Mouse (Mus musculus): ENCODE measurements at regions not wholly inside any gene's neighbourhood (a gene's known extent, or its start where the extent isn't known, plus 50 kb on each side); places are given as distances from the start of the nearest gene placed in this dataset.
"Not testable (repeated sequence)": the region's sequence is repeated elsewhere in the genome, so short reads cannot be mapped to it uniquely, and the experiment has no call there.

DNA sequence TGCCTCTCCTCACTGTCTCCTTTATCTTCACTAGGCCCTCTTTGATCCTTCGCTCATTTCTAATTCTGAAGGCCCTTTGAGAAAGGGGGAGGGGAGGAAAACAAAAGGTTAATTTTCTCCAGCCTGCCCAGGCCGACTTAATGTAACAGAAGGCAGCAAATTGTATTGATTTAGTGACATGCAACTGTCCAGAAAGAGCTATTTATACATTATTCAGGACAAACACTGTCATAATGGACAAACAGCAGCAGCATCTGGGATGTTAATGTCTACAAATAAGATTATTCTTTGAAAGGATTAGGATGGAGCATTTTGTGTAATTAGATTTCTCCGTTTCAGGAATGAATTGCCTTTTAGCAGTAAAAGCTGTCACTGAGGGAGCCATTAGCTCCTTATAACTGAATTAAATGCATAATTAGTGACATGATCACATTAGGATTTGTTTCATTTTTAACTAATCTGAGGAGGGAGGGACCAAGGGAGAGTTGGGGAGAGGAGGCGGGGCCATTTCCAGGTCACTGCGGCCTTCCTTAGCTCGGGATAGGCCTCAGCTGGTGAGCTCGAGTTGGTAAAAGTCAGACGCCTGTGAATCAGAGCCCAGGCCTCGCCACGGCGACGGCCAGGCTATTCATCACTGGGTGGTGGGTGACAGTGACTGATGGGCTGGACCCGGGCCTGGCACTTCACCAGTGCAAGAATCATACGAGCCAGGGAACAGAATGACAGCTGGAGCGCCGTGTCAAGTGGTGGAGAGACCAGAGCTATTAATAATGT is 167.7 kb downstream of the Nkx6-1 start:
- DNase-seq, result no peak

DNA sequence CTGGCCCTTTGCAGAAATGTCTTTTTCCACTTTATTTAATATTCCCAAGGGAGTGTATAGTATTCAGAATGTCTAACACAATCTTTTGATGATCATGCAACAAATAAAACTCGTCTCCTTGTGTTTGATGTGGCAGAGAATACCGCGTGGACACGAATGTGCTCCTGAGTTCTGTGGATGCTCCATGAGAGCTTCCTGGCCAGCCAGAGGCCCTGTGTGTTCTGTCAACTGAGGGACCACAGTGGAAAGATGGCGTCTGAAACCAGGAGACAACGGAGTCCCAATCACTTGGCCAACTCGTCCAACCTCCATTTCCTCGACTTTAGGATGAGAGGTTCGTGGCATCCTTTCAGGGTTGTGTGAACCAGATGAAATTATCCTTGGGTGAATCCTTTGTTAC is 168.6 kb downstream of the Nkx6-1 start:
- DNase-seq, result no peak

DNA sequence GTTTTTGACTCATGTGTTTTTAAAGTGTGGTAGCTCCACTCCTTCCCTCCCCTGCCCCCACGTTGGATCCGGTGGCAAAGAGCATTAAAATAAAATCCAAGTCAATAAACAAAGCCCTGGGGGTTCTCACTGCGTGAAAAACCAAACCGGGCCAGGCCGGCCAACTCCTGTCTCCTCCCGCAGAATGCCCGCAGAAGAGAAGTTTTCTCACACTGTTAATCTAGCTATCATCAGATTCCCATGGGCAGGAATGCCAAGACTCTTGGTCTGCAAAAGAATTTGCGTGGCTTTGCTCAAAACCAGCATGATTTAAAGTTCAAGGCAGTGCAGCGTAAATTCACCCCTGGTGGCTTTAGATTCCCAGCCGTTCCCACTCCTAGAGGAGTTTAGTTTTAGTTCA is 219.0 kb downstream of the Nkx6-1 start:
- DNase-seq, result no peak

DNA sequence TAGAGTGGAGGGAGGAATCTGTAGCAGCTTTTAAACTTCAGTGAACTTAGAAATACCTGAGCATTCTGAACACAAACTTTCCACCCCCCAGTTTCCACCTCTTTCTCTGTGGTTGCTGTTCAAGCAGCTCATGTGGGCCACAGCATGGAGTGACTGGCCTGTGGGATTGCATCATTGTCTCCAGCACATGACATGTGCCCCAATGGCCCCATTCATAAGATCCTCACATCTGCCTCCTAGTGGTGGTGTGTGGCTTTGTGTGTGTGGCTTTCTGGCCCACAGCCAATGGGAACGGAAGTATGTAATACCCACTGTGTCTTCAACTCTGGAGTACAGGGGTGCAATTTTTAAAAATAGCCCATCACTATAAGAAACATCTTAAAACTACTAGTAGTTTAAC is 223.0 kb downstream of the Nkx6-1 start:
- DNase-seq, result no peak

DNA sequence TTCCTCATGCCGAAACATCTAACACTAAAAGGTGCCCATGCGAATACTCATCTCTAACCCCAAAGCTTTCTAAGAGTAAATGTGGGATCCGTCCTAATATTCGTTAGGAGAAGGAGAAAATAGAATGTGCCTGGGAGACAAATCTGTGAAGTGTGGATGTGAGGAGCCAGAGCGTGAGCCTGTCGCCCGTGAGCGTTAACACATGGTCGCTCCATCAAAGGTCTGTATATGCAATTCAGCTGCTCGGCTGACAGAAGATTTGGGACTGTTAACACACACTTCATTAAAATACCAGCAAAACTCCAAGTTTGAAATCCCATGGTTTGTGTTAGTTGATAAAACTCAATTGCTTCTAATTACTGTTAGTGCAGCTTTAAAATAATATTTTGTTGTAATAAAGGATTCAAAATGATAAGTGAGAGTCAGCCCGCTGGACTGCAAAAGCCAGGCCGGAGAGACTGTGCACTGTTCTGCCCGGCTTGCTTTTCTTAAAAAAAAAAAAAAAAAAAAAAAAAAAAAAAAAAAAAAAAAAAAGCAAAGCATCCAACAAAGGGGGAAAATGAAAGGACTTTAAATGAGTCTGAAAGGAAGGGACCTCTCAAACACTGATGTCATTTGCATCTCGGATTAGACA is 227.0 kb downstream of the Nkx6-1 start:
- no peak for DNase-seq

DNA sequence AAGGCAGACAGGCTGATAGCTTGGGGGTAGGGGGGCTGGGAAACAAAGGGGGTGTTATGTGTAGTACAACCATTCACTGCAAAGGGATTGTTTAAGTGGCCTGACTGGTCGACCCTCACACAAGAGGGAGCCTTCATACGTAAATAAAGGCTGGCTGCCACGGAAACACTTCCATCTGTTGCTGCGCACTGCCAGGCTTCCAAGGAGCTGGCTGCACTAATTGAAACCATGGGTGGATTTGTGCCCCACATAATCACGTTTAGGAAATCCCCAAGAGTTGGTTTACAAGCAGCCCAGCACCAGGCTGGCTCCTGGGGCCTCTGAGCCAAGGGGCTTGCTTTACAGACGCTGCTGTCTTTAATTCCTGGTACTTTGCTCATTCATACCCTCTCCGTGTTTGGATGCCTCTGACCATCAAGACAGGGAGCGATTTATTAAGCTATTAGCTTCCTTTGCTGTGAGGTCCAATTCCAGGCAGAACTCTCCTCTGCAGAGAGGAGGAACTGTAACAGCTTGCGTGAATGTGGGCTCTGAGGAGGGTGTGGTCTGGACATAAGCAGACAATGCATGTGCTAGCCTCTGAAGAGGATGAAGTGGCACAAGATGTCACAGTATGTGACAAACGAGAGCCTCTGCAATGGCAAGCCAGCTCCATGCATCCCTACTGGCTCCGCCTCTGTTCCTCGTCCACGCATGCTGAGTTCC is 238.6 kb downstream of the Nkx6-1 start:
- no peak for DNase-seq

DNA sequence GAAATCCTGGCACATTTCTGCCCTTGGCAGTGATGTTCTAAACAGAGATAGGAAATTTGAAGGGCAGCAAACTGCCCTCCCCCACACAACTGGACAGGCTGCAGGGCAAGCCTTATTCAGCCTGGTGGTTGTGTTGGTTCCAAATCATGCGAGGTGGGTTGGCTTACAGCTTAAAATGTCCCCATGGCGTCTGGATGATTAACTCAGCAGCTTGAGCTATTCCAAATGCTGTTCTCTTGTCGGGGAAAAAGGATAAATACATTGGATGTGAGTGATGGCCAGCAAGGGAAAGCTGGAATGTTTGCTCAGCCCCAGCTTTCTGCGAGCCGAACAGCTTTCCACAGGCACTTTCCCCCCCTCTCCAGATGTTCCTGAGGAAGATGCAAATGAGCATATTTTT is 280.5 kb downstream of the Nkx6-1 start:
- peak; percentile 4 for DNase-seq

DNA sequence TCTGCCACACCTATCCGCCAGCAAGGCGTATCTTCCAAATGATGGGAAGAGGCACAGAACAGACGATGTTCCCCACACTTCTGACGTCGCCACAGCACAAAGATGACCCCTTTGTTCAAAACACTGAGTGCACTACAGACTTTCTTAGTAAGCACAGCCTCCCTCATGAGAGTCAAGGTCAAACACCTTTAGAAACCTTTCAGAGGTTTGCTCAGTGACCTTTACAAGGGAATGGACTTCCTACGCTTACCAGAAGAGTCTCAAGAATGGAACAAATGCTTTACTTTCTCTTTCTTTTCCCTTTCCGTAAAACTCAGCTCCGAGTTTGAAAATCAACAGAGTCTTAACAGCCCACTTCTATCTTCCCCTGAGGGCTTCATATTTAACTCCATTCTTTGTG is 283.4 kb downstream of the Nkx6-1 start:
- DNase-seq, result no peak

DNA sequence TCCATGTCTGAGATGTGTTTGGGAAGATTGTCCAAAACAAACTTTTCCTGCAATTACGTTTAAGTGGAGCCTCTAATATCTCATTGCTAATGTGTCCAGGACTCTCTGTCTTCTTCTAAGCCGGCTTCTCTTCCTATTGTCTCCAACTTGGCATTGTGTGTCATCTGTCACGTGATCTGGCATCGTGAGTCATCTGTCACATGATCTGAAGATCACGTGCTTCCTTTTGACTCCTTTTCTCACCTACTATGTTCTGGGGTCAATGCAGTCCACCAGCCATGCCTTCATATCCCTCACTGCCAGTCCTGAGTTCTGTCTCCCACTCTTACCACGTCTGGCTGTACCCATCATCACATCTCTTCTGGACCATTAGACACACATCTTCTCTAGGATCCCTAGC is 288.1 kb downstream of the Nkx6-1 start:
- DNase-seq, result no peak

DNA sequence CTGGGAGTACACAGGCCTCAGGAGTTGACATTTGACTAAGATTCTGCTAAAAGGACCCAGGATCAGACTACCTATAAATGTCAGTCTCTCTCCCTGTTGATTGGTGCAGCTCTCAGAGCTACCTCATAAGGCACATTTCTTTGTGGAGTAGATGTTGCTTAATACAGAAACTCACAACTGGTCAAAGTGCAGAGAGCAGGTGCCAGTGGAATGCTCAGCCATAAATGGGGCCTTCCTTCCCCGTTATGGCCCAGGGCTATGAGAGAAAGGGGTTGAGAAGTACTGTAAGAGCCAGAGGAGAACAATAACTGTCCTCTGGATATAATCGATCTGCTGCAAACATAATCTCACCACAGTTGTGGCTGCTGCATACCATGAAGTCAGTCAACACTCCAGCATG is 290.7 kb downstream of the Nkx6-1 start:
- no peak for DNase-seq

DNA sequence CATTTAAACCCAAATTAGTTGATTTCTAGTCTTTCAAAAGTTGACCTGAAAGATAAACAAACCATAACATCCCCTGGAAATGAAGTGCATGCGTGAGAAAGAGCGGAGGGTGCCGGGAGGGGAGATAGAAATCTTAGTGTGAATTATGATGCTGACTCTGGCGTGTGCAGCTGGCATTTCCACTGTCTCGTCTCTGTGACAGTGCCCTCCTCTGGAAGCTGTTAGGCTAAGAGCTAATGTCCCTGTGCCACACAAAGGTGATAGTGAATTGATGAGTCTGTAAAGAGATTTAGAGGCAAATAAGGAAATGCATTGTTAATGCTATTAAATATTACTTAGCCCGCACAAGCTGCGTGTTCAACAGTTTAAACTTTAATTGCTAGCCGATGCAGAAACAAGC is 292.6 kb downstream of the Nkx6-1 start:
- DNase-seq, result no peak

DNA sequence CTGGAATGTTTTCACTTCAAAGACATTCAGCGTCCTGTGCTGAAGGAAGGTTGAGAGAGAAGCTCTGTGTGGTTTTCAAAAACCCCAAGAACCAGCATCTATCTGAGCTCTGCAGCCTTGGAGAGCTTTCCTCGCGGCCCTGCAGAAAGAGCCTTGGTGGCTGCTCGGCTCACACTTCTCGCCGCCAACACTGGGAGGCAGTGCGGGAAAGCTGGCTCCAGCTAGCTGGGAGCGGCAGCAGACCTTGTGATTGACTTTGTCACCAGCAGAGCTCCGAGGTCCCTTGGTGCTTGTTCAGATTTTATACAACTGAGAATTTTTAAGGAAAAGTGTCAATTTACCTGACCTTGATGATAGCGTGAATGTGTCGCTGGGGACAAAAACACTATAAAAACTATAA is 299.4 kb downstream of the Nkx6-1 start:
- peak; percentile 5 for DNase-seq

DNA sequence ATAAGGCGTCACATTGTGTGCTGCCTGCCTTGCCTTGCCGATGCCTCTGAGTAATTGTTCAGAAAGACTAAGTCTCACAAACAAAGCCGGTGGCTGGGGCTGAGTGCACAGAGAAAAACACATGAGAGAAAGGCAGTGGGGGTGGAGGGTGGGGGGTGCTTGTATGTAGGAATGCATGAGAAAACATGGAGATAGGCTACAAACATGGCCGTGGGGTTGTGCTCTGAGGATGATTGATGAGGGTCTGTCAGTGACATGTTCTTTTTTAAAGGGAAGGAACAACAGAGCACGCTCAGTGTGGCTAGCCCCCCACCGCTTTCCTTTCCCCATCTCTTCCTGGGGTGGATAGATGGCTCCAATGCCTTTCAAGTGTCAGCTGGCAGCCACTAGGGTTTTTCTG is 304.8 kb downstream of the Nkx6-1 start:
- DNase-seq, result no peak

DNA sequence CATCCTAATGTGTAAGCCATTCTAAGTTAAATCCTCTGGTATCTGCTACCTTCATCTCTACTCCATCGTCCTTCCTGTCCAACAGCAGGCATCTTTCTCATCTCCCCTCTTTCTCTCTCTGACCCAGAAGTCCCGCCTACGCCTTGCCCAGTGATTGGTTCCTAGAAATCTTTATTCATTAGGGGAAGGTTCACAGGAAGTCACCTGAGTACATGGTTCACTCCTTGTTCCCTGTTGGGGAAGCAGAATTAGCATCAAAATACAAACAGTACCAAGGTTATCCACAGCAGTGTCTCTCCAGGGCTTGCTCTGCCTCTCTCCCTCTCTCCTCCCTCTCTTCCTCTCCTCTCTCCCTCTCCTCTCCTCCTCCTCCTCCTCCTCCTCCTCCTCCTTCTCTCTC is 319.4 kb downstream of the Nkx6-1 start:
- no peak for DNase-seq

DNA sequence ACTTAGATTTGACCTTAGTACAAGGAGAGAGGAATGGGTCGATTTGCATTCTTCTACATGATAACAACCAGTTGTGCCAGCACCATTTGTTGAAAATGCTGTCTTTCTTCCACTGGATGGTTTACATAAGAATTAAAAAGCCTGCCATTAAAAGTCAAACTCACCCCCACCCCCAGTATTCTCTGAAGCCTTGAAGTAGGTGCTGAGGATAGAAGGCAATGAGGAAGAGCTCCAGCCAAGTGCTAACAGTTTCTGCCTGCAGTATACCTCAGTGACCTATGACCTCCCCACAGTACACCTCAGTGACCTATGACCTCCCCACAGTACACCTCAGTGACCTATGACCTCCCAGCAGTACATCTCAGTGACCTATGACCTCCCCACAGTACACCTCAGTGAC is 328.4 kb downstream of the Nkx6-1 start:
- not testable (repeated sequence) for DNase-seq

DNA sequence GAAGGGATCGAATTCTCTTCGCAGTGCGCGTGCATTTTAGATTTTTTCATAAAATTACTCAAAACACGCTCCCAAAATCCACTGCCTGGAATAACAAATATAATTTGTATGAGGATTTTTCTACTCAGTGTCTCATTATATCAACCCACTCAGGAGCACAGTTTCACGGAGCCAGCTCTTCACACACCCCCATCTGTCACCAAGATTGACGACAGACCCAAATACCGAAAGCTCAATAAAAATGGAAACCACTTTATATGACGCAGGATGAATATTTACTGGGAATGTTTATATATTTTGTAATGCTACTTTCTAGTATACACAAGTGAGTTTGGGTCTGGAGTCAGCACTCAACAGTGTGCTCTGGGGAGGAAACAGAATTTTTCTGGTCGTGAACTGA is 333.0 kb downstream of the Nkx6-1 start:
- no peak for DNase-seq

DNA sequence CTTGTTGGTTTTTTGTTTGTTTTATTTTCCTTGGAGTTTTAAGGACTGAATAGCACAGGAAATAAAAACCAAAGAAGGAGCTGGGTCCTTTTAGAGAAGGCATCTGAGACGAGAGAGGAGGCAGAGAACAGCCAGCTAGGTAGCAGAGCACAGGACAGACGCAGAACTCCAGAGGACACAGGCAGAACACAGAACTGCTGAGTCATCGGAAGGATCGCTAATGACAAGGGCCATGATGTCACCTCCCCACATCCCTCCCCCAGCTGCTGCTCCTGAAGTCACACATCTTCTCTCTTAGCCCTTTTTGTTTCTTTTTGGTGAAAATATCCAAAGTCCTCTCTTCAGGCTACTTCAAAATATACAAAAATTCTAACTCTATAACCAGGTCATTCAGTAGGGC is 338.7 kb downstream of the Nkx6-1 start:
- no peak for DNase-seq

DNA sequence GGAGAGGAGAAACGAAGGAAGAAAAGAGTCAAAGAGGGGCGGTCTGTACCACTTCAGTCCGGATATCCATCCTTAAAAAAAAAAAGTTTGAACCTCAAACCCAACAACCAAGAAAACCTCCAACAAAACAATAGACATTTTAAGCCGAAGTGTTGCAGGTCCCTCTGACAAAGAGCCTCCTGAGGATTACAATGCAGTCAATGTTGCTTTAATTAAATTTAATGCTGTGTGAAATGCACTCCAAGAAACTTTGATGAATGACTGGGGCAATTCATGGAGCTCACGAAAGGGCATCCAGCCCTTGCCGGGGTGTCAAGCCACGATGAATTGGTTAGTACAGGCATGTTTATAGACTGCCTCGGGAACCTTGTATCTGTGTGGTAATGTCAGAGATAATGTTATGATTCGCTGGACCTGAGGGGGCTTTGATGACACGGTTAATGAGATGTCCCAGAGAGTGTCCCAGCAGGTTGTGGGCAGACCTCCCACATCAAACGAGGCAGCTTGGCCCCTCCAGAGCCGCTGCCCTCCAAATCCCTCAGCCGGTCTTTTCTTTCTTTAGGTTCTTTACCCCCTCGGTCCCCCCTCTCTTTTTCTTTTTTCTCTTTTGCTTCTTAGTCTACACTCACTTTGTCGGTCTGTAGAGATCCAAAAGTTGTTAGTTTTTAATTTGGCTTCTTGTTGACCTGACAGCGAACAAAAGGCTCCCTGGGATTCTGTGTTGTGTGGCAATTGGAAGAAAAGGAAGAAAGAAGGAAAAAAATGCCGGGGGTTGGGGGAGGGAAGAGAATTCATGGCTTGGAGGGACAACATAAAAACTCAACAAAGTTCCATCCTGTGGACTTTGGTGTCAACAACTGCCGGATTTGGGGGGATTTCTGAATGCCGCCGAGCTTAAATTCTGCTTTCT is 341.5 kb downstream of the Nkx6-1 start:
- DNase-seq, result no peak

DNA sequence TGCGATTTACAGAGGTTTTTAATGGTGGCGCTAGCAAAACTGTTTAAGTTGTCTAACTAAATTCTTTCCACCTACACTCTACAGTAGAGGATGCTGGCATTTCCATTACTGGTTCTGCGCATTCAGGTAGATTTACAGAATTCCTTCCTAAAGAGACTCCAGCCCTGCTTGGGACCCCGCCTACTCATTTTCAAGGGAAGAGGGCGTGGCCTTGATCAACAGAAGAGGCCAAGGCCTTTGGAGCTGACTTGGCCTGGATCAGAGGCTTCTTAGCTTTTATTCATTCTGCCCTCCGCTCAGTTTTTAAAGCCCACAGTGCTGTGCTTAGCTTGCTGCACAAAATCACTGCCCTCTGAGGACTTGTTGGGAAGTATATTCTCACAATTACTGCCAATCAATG is 364.8 kb downstream of the Nkx6-1 start:
- DNase-seq, result no peak

DNA sequence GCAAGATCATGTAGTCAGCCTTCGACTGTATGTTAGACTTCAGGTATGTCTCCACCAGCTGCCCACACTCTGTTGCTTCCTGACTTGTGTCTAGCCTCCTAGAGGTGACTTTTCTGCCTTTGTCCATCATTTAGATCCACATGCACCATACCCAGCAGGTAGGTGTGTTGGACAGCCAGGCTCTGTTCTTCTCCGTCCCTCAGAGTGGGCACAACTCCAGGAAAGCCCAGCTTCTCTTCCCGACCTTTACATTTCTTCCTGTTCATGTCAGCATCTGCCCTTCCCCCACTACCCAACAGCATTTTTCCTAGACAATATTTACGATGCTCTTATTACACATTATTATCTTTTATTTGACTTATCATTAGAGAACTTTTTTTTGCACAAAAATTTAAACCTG is 366.4 kb downstream of the Nkx6-1 start:
- no peak for DNase-seq

DNA sequence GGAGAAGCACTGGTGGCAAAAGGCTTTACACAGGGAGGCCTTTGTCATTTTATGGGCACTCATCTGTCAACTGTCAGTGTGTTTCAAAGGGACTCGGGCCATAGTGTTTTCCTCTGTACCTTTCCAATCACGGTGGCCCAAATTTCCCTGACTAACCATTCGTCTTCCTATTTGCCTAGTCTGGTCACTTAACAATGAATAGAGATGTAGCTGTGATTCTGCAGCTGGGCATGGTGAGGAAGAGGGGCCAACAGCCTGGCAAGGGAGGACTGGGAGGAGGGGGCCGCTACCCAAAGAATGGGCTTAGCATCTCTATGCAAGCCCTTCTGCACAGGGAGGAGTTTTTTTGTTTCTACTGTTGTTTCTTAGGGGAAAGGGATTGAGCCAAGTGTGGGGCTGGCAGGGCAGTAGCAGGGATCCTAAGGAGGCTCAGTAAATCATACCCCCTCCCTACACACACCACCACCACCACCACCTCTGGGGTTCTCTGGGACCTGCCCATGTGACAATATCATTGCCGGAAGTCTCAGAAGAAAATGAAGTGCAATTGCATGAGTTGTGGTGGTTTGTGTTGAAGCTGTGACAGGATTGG is 367.2 kb downstream of the Nkx6-1 start:
- no peak for DNase-seq

DNA sequence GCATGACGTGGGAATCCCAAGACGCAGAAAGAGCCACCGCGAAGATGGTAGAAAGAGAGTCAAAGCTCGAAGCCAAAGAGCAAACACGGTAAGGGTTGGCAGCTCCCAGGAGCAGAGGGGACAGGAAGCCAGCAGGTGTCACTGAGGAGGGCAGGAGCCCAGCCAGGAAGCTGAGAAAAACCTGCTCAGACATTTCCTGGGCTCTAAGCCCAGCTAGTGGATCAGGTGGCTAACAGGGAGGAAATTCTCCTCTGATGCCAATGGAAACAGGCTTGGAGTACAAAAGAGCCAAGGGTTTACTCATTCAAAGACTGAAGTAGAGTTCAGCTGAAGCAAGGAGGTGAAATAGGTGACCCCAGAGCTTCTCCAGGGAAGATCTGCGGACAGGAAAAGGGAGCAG is 368.9 kb downstream of the Nkx6-1 start:
- peak; percentile 95 for DNase-seq

DNA sequence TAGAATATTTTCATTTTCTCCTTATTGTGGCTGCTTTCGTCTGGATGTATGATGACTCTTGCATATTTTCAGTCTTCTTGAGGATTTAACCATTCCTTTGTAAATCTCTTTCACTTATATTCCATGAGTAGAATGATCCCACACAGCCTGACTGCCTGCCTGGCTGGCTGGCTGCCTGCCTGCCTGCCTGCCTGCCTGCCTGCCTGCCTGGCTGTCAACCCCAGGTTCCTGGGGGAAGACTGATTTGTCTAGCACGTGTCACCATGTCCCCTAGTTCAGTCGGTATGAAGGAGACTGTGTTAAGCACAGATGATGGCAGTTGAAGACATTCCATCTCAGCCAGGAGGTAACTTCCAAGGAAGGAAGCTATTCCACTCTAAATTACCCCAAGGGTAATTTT is 370.8 kb downstream of the Nkx6-1 start:
- DNase-seq, result no peak
